Mouse (Mus musculus): ENCODE measurements around the gene Golga4. TPM values are rescaled to one million over a fixed set of nuclear protein-coding genes. Genes with fewer than 3 reads are reported as not detected.

The Golga4 gene
- polyA plus RNA-seq, 1 experiment from 2014 or later, result 28.2 TPM

DNA sequence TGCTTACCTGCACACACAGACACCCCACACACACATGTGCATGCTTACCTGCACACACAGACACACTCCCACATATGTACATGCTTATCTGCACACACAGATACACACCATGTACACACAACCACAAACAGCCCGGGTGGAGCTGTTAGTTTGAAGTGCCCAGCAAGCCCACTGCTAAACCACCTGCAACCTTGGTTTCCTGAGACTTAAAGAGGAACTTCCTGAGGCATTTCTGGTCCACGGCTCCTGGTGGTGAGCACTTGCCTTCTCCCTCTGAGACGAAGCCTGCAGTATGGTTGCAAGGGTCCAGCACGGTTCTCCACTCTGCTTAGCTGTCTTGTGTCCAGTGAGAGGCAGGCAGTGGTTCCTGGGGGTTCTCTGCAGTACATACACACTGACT is 114.7 kb downstream of the Golga4 start:
- 16% methylated on average over 4 of the region's 4 CpGs for WGBS (ENCODE audit: insufficient replicate concordance)
- H3K9ac ChIP-seq, result no peak overlapping the region
- no peak overlapping the region for H3K27ac ChIP-seq
- no peaks in the 10 kb centered on the region; the same call in 1 of the 2 replicates for H3K27me3 ChIP-seq (replicated peaks)
- H3K36me3 ChIP-seq, result no peaks in the 10 kb centered on the region
- ATAC-seq, result no peak
- no peak overlapping the region for H3K4me3 ChIP-seq
- peaks cover 11% of the 10 kb centered on the region for H3K4me1 ChIP-seq
- no peak overlapping the region for H3K4me2 ChIP-seq
- no peaks in the 10 kb centered on the region for H3K9me3 ChIP-seq (replicated peaks)

DNA sequence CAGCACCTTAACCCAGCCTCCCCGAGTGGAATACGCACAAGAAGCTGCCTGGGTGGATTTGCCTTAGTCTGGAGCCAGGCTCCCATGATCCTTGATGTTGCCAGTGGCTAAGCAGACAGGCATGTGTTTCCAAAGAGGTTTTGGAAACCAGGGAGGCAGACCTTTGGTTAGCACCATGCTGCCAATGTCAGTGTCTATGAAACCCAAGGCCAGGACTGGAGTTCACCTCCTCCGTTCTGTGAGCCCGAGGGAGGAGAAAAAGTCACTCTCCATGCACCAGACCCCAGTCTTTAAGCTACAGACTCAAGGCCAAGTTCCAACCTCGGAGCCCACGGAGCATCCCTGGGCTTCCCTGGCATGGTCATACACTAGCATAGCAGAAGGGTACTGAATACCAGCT is 115.6 kb downstream of the Golga4 start:
- WGBS (ENCODE audit: insufficient replicate concordance), result 67% methylated on average over 6 of the region's 6 CpGs
- Histone ChIP-seq H3K36me3 (no peaks in the 10 kb centered on the region), H3K27me3 (replicated peaks) (no peaks in the 10 kb centered on the region; the same call in 1 of the 2 replicates), H3K27ac (no peak overlapping the region), H3K4me3 (no peak overlapping the region), H3K9me3 (replicated peaks) (no peaks in the 10 kb centered on the region), H3K4me2 (no peak overlapping the region), H3K4me1 (peaks cover 11% of the 10 kb centered on the region), H3K9ac (no peak overlapping the region)
- ATAC-seq, result no peak

DNA sequence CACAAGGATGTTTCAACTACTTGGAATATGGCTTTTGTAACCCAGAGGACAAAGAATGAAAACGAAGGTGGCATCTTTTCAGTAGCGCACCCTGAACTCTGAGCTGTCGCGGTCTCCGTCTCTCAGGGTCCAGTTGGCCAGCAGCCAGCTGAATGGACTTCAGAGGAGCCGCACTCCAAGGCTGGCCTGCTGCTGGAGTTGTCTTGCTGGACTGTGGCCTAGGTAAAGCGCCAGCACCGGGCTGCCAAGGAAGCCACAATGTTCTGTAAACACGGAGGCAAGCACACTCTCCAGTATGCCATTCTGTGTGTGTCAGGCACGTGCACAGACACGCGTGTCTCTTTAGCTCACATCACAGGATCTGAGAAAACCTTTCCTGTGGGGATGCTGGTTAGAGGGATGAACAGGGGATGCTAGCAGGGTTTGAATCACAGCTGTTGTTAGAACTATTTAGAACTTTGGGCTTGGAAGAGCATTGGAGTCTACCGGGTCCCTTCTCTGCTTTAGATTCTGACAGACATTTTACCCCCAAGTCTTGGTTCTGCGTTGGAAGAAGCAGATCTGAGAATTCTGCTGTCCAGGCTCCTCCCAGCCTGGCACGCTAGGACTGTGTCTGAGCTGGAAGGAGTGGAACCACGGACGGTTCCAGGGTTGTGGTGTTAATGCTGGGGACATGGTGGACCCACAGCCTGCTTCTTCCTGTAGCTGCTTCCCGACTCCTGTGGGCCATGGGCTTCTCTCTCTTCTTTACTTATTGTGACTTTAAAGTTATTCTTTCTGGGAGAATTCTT is 116.5 kb downstream of the Golga4 start:
- Histone ChIP-seq H3K4me1 (peaks cover 11% of the 10 kb centered on the region), H3K9me3 (replicated peaks) (no peaks in the 10 kb centered on the region), H3K27ac (no peak overlapping the region), H3K9ac (no peak overlapping the region), H3K27me3 (replicated peaks) (no peaks in the 10 kb centered on the region; the same call in 1 of the 2 replicates), H3K36me3 (no peaks in the 10 kb centered on the region), H3K4me2 (no peak overlapping the region), H3K4me3 (no peak overlapping the region)
- ATAC-seq, result no peak
- WGBS (ENCODE audit: insufficient replicate concordance), result 76% methylated on average over 18 of the region's 18 CpGs

DNA sequence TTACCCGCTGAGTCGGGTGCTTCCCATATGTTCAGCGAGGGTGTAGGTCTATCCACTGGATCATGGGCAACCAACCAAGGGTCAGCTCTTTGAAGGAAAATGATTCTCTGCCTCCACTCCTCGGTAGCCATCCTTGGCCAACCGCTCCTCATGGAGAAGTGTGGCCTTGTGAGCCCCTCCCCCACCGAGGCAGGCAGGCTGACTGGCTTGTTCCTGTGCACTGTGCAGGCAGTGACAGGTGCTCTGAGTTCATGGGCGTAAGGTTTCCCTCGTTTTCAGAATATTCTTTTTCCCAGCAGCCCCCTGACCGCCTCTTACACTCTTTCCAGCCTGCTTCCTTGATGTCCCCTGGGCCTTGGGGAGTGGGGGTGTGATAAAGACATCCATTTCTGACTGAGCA is 117.4 kb downstream of the Golga4 start:
- Histone ChIP-seq H3K36me3 (no peaks in the 10 kb centered on the region), H3K4me3 (no peak overlapping the region), H3K4me1 (peaks cover 11% of the 10 kb centered on the region), H3K4me2 (no peak overlapping the region), H3K9me3 (replicated peaks) (no peaks in the 10 kb centered on the region), H3K27ac (no peak overlapping the region), H3K27me3 (replicated peaks) (no peaks in the 10 kb centered on the region; the same call in 1 of the 2 replicates), H3K9ac (no peak overlapping the region)
- ATAC-seq, result no peak; the same call in 1 of the 2 replicates
- WGBS (ENCODE audit: insufficient replicate concordance), result 47% methylated on average over 9 of the region's 9 CpGs

DNA sequence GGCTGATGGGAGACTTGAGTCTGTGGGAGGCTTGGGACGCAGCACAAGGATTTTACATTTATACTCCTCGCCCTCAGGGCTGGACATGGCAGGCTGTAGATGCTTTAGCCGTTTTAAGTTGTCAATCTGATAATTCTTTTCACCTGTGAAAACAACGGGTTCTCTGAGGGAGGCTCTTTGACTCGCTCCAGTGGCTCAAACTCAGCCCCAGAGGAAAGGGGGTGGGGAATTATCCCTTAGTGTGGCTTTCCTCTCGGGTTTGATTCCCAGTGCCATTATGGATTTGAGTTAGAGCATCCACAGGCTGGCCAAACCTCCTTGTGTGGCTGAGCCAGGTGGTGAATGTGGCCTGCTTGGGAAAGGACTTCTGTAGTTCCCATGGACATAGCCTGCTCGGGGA is 118.1 kb downstream of the Golga4 start:
- H3K27ac ChIP-seq, result no peak overlapping the region
- no peaks in the 10 kb centered on the region; the same call in 1 of the 2 replicates for H3K27me3 ChIP-seq (replicated peaks)
- H3K4me3 ChIP-seq, result no peak overlapping the region
- H3K4me1 ChIP-seq, result peaks cover 11% of the 10 kb centered on the region
- no peak overlapping the region for H3K9ac ChIP-seq
- WGBS (ENCODE audit: insufficient replicate concordance), result 64% methylated on average over 7 of the region's 7 CpGs
- ATAC-seq, result no peak
- no peaks in the 10 kb centered on the region for H3K36me3 ChIP-seq
- H3K4me2 ChIP-seq, result no peak overlapping the region
- no peaks in the 10 kb centered on the region for H3K9me3 ChIP-seq (replicated peaks)

DNA sequence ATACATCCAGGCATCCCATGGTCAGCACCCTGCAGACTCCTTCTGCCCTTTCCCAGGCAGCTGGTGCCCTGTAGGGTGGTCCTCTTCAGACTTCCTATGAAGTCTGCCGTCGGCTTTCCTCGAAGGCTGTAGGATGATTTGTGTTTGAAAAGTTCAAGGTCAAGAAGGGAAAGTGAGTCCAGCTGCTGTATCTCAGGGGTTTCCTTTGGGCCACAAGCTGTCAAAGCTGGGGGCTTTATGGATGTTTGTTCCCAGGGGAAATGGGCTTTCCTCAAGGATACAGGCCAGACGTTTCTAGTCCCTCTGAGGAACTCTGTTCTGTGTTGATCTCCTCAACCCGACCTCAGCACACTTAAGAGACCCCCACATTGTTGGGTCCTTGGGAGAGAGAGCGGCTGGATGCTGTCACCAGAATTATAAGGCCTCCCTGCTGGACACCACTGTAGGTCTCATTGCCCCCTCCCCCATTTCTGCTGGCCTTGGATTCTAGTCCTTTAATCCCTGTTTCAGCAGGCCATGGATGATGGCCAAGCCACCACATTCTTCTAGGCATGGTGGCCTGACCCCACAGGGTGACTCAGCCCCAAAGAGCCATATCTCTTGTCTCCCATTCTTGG is 123.8 kb downstream of the Golga4 start:
- Histone ChIP-seq H3K27me3 (replicated peaks) (no peaks in the 10 kb centered on the region), H3K4me2 (no peak overlapping the region), H3K4me1 (peaks cover 19% of the 10 kb centered on the region), H3K9me3 (replicated peaks) (no peaks in the 10 kb centered on the region), H3K4me3 (no peak overlapping the region), H3K36me3 (no peaks in the 10 kb centered on the region), H3K9ac (no peak overlapping the region), H3K27ac (no peak overlapping the region)
- no peak for ATAC-seq
- 61% methylated on average over 6 of the region's 6 CpGs for WGBS (ENCODE audit: insufficient replicate concordance)

Other genes starting within 250 kb of the Golga4 start
- gene Eomes, start 28.1 kb upstream of the Golga4 start, polyA plus RNA-seq (2016; fragmentation: Nextera tagmentation; extraction: Ambion mirVana), result not detected in 2 replicates
- gene Itga9, start 100.4 kb downstream of the Golga4 start, polyA plus RNA-seq (2016; fragmentation: Nextera tagmentation; extraction: Ambion mirVana), result 6.6 and 7.4 TPM in 2 replicates

Measured in liver, embryonic 12.5 days (tissue).